Mouse (Mus musculus) olfactory bulb, adult 2 months (tissue): ENCODE data around the gene Zmiz1. TPM values are rescaled to one million over a fixed set of nuclear protein-coding genes. Genes with fewer than 3 reads are reported as not detected.

Experiments used
- H3K27ac ChIP-seq: fragments of 200-500 bp; 2 replicates; pipeline ENCODE4 v1.5.1; 2012; ENCODE audit warnings: low read depth, low read length; ENCODE audit not compliant: insufficient read depth
- H3K4me1 ChIP-seq: fragments of 200-500 bp; 2 replicates; pipeline ENCODE4 v1.6.1; 2012; ENCODE audit warnings: low read length; ENCODE audit not compliant: control insufficient read depth, insufficient read depth
- H3K4me3 ChIP-seq: fragments of 200-500 bp; 2 replicates; pipeline ENCODE4 v1.5.1; 2012; ENCODE audit warnings: mild to moderate bottlenecking, low read depth, low read length, moderate library complexity; ENCODE audit not compliant: insufficient read depth
- CTCF ChIP-seq: fragments of 200-500 bp; IDR thresholded peaks from 2 replicates; pipeline ENCODE4 v1.5.1; 2012; ENCODE audit warnings: low read depth, mild to moderate bottlenecking, low read length, moderate library complexity; ENCODE audit not compliant: insufficient read depth
- POLR2A ChIP-seq: fragments of 200-500 bp; IDR thresholded peaks from 2 replicates; pipeline ENCODE4 v1.6.1; 2012; ENCODE audit warnings: mild to moderate bottlenecking, low read depth, low read length, moderate library complexity; ENCODE audit not compliant: insufficient read depth
- WGBS: fragments of 180-500 bp; shearing (Covaris S2); methylation state at CpG from one replicate; pipeline ENCODE4 v1.1.7; 2018; 5-methylcytosine and 5-hydroxymethylcytosine counted together
- polyA plus RNA-seq: library from polyadenylated mRNA; stranded (reverse); fragments of >200 nt; gene quantifications from 2 replicates; pipeline ENCODE4 v1.2.4, GENCODE M21; 2012; ENCODE audit warnings: low replicate concordance; ENCODE audit not compliant: missing spikeins, insufficient read depth, insufficient read length

Gene Zmiz1
- polyA plus RNA-seq, 1 experiment: not detected

GRCm38 (mm10) chr14:25530815-25531214 is 71.8 kb downstream of the Zmiz1 start:
- no peak overlapping the region for H3K4me3 ChIP-seq
- 82% methylated on average over 5 of the region's 5 CpGs for WGBS
- no peak overlapping the region for H3K27ac ChIP-seq
- H3K4me1 ChIP-seq: peaks cover 18% of the 10 kb centered on the region
- no peak for TF ChIP-seq POLR2A
- no peak for TF ChIP-seq CTCF

- H3K4me1 ChIP-seq: peaks cover 4% of the 10 kb centered on the region
- no peak overlapping the region for H3K4me3 ChIP-seq
- 77% methylated on average over 3 of the region's 3 CpGs for WGBS
- TF ChIP-seq CTCF: no peak
- TF ChIP-seq POLR2A: no peak
- no peak overlapping the region for H3K27ac ChIP-seq
Observed at GRCm38 (mm10) chr14:25533010-25533409, 74.0 kb downstream of the Zmiz1 start.

GRCm38 (mm10) chr14:25533631-25534395 is 74.8 kb downstream of the Zmiz1 start:
- H3K4me1 ChIP-seq: peaks cover 4% of the 10 kb centered on the region
- no peak overlapping the region for H3K4me3 ChIP-seq
- no peak overlapping the region for H3K27ac ChIP-seq
- WGBS: 87% methylated on average over 9 of the region's 9 CpGs
- TF ChIP-seq POLR2A: no peak

- H3K27ac ChIP-seq: no peak overlapping the region
- TF ChIP-seq CTCF (no peak), POLR2A (no peak)
- H3K4me1 ChIP-seq: peaks cover 7% of the 10 kb centered on the region
- no peak overlapping the region for H3K4me3 ChIP-seq
Observed at GRCm38 (mm10) chr14:25534396-25534769, 75.4 kb downstream of the Zmiz1 start.

- Histone ChIP-seq H3K27ac (no peak overlapping the region), H3K4me3 (no peak overlapping the region), H3K4me1 (peaks cover 7% of the 10 kb centered on the region)
- TF ChIP-seq POLR2A (no peak), CTCF (no peak)
- WGBS: 73% methylated on average over 11 of the region's 11 CpGs
Observed at GRCm38 (mm10) chr14:25534918-25535582, 76.1 kb downstream of the Zmiz1 start.

GRCm38 (mm10) chr14:25535583-25535943 is 76.6 kb downstream of the Zmiz1 start:
- Histone ChIP-seq H3K27ac (no peak overlapping the region), H3K4me3 (no peak overlapping the region), H3K4me1 (peaks cover 7% of the 10 kb centered on the region)
- 83% methylated on average over 4 of the region's 4 CpGs for WGBS
- no peak for TF ChIP-seq CTCF
- no peak for TF ChIP-seq POLR2A

- Histone ChIP-seq H3K27ac (no peak overlapping the region), H3K4me1 (peaks cover 11% of the 10 kb centered on the region), H3K4me3 (no peak overlapping the region)
- WGBS: 94% methylated on average over 8 of the region's 8 CpGs
- no peak for TF ChIP-seq POLR2A
- TF ChIP-seq CTCF: no peak
Observed at GRCm38 (mm10) chr14:25536476-25536875, 77.5 kb downstream of the Zmiz1 start.

- no peak overlapping the region for H3K27ac ChIP-seq
- peaks cover 11% of the 10 kb centered on the region for H3K4me1 ChIP-seq
- no peak overlapping the region for H3K4me3 ChIP-seq
- 80% methylated on average over 1 of the region's 1 CpGs for WGBS
- no peak for TF ChIP-seq POLR2A
- no peak for TF ChIP-seq CTCF
Observed at GRCm38 (mm10) chr14:25537351-25537750, 78.4 kb downstream of the Zmiz1 start.

GRCm38 (mm10) chr14:25538522-25538921 is 79.5 kb downstream of the Zmiz1 start:
- H3K27ac ChIP-seq: no peak overlapping the region
- H3K4me1 ChIP-seq: peaks cover 11% of the 10 kb centered on the region
- 79% methylated on average over 2 of the region's 2 CpGs for WGBS
- H3K4me3 ChIP-seq: no peak overlapping the region
- no peak for TF ChIP-seq CTCF
- no peak for TF ChIP-seq POLR2A
